Mouse (Mus musculus): ENCODE measurements around the gene Sarnp. TPM values are rescaled to one million over a fixed set of nuclear protein-coding genes. Genes with fewer than 3 reads are reported as not detected.
"Not testable (repeated sequence)": the region's sequence is repeated elsewhere in the genome, so short reads cannot be mapped to it uniquely, and the experiment has no call there.

Sarnp gene
- total RNA-seq, 4 experiments from 2014 or later = 29.7 to 35.2 (median 31.2) TPM

DNA sequence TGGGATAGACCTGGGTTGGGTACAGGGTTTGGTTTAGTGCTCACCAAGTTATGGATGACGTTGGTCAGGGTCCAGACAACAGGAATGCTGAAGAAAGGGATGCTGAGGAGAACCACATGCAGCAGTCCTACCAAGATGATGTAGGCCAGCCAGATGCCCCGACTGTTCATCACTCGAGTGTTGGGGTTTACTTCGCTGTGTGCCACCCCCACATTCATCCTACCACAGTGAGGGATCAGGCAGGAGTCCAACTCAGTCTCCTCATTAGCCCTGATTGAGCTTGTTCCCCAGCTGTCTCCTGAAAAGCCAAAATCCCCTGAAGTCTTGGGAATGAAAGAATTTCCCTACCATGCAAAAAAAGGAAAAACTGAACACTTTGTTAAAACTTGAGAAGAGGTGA, 3.1 kb downstream of the Sarnp start:
- DNase-seq (ENCODE audit: low spot score in 2 of 2) = no peak

DNA sequence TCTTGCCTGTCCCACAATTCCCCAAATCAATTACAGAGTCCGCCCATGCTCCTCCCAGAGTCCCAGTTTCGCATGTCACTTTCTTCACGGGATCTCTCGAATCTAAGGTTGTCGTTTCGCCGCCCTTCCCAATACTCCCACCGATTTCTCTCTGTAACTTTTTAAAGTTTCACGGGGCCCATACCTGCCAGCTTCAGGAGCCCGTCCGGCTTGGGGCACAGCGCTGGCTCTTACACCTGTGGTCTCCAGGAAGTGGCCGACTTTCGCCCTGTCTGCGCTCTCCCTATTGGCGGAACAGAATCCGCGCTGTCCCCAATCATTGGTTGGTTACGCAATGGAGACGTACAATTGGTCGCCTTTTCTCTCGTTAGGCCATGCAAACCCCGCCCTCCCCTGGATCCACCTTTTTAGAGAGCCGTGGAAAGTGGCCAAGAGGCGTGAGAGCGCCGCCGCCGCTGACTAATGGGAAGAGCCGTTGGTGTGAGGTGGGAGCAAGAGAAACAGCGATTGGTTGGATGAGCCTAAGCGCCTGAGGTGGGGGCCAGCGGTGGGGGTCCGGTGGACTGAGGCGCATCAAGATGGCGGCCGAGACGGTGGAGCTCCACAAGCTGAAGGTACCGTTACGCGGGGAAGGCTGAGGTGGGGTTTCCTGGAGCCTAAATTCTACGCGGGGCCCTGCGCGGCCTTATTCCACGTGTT, 4.4 kb downstream of the Sarnp start, which contains the start of gene Ormdl2:
Ormdl2 (minus strand) TSS at position 288 of the 699 bp plus-strand sequence.
- DNase-seq (ENCODE audit: low spot score in 2 of 2) = peak; percentile 97 to 98

DNA sequence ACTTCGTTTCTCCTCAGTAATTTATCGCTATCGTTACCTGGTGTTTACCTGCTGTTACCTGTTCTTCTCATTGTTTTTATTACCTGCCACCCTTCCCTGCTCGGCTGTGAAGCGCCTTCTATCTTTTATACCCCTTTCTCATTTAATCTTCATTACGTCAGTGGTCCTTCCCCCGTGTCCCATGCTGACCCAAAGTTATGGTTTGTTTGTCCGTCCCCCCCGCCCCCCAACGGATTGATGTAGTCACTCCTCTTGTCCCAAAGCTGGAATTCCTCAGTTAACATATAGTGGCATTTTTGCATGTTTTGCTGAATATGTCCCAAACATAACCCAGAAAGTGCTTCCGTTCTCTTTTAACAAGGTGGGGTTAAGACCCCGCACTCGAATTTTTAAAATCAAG, 5.0 kb downstream of the Sarnp start:
- DNase-seq (ENCODE audit: low spot score in 2 of 2) = no peak

DNA sequence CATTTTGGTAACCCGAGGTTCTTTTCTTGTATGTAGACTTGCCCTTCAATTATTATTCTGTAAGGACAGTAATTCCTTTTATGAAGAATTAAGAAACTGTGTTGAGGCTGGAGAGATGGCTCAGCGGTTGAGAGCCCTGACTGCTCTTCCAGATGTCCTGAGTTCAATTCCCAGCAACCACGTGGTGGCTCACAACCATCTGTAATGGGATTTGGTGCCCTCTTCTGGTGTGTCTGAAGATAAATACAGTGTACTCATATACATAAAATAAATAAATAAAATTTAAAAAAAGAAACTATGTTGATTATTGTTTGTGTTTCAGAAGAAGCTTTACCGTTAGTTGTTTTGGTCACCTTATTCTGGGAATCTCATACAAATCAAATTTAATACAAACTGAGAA, 6.0 kb downstream of the Sarnp start:
- DNase-seq (ENCODE audit: low spot score in 2 of 2) = not testable (repeated sequence)

DNA sequence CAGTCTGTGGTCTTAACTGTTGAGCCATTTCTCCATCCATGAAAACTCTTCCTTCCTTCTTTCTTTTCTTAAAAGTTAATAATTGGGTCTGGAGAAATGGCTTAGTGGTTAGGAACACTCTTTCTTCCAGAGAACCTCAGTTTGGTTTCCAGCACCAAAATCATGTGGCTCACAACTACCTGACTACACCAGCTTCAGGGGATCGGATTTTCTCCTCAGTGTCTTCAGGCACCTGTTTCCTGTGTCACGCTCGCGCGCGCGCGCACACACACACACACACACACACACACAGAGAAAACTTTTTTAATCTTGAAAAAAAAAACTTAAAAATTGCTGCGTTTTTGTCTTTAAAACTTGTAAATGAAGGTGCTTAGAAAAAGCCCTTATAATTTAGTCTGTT, 6.7 kb downstream of the Sarnp start:
- no peak for DNase-seq (ENCODE audit: low spot score in 2 of 2)

DNA sequence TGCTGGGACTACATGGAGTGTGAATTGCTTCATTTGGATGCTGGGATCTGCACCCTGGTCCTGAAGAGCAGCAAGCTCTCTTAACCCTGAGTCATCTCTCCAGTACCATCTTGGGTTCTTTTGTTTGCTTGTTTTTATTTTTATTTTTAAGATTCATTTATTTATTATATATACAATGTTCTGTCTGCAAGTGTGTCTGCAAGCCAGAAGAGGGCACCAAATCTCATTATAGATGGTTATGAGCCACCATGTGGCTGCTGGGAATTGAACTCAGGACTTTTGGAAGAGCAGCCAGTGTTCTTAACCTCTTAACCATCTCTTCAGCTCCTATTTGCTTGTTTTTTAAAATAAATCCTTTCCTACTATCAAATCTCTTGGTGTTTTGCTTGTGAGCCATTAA, 20.3 kb downstream of the Sarnp start:
- no peak for DNase-seq (ENCODE audit: low spot score in 2 of 2)

DNA sequence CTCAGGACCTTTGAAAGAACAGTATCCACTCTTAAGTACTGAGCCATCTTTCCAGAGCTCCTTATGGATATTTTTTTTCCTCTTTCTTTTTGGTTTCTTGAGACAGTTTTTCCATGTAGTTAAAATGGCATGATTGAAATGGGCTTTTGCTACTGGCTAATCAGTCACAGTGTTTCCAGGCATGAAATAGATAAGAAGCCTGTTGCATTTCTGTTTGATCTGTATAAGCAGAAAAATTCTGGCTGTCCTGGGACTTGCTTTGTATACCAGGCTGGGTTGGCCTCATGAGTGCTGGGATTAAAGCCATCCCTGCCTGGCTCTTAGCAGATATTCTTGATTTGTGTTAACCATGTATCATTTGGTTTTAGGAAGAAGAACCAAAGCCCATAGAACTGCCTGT, 22.3 kb downstream of the Sarnp start:
- no peak for DNase-seq (ENCODE audit: low spot score in 2 of 2)

DNA sequence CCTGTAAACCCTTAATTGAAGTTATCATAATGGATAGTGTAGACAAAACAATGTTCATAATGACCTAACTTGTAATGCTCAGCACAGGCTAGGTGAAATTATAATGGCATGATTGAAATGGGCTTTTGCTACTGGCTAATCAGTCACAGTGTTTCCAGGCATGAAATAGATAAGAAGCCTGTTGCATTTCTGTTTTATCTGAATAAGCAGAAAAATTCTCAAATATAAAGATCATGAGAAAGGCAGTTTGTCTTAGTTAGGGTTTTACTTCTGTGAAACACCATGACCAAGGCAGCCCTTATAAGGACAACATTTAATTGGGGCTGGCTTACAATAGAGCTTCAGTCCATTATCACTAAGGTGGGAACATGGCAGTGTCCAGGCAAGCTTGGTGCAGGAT, 23.5 kb downstream of the Sarnp start:
- no peak for DNase-seq (ENCODE audit: low spot score in 2 of 2)

DNA sequence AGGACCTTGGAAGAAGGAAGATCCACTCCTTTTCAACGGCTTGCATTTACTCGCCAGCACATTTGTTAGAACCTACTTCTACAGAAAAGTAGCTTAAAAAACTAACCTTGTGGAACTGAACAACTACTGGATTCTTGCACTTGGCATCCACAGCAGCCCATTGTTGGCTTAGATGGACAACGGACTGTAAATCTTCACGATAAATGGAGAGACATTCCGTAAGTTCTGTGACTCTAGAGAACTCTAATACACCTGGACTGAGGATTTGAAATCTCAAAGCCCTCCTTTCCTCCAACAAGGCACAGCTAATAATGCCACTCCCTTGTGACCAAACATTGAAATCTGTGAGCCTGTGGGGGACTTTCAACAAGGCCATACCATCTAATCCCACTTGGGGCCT, 26.1 kb downstream of the Sarnp start:
- DNase-seq (ENCODE audit: low spot score in 2 of 2) = no peak

DNA sequence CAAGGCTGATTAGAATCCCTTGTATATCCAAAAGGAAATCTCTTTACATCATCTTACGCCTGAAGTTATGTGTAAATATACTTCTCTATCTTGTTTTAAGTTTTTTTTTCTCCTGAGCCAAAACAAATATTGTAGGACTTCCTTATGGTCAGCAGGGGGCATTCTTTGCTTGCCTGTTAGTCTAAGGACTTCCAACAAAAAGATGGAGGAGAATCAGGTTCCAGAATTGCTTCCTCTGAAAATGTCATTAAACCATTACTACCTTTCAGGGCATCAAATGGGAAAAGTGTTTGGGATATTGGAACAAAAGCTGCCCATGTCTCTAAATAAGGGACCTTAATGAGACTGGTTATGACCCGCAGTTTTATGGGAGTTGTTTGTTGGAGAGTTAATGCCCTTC, 28.4 kb downstream of the Sarnp start:
- no peak for DNase-seq (ENCODE audit: low spot score in 2 of 2)

DNA sequence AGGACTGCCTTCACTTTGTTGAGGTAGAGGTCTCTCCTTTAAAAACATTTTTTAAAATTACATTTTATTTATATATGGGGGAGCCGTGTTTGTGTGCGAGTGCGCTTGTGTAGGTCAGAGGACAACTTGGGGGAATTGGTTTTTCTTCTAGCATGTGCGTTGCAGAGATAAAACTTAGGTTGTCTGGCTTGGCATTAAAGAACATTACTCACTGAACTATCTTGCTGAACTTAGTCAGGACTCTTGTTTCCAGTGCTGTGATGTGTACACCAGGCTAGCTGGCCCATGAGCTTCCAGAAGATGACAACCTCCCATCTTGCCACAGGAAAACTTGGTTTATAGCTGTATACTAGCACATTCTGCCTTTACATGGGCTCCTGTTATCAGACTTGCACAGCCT, 29.5 kb downstream of the Sarnp start:
- DNase-seq (ENCODE audit: low spot score in 2 of 2) = no peak

DNA sequence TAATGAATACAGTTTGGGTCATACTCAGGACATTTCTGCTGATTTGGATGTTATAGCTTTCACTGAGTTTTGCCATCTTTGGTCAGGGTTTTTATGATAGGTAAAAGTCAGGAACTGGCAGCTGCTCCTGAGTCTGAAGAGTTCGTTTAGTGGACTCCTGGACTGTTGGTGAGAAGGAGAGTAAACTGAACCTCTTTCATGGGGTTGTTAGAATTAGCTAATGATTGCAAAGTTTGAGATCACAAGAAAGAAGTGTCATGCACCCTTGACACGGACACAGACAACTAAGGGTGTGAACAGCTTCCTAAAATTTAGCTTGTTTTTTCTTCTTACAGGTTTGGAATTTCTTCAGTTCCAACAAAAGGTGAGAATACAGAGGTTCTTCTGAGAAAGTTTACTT, 31.3 kb downstream of the Sarnp start:
- no peak for DNase-seq (ENCODE audit: low spot score in 2 of 2)

DNA sequence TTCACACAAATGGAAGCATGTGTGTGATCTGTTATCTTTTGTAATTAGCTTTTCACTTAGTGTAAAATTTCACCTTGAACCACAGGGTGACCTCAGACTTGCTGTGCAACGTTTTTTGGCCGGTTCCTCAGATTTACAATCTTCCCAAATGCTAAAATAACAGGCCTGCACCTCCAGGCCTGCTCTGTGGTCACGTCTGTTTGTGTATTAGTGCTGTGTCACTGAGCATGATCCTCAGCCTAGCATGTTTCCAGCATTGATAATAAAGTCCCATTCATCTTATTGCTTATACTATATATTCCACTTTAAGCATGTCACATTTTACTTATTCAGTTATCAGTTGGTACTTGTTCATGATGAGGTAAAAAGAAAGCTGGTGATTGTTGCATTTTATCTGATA, 33.2 kb downstream of the Sarnp start:
- no peak for DNase-seq (ENCODE audit: low spot score in 2 of 2)

DNA sequence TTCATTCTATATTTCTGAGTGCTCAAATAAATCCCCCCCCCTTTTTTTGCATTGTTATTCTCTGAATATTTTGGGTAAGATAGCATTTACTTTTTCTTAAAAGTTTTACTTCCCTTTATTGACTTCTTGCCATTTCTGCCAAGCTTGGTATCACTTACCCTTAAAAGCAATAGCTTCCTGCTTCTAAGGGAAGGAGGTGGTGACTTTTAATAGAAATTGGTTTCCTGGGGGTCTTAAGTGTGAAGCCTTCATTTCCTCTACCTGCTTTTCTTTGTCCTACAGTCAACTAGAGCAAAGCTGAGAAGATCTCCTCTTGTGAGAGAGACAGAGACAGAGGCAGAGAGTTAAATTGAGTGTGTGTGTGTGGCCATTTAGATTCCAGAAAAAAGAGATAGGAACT, 44.0 kb downstream of the Sarnp start:
- DNase-seq (ENCODE audit: low spot score in 2 of 2) = no peak

DNA sequence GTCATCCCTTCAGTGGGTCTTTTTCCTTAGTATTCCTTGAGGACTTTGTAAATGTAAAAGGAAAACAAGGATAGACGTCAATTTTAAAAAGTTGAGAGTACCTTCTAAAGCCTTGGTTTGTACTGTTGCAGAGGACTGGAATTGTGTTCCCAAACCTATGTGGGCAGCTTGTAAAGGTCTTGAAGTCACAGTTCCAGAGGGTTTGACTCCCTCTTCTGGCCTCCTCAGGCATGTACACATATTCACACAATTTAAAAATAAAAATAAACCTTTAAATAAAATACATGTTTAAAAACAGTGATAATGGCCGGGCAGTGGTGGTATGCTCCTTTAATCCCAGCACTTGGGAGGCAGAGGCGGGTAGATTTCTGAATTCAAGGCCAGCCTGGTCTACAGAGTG, 48.9 kb downstream of the Sarnp start:
- DNase-seq (ENCODE audit: low spot score in 2 of 2) = no peak

DNA sequence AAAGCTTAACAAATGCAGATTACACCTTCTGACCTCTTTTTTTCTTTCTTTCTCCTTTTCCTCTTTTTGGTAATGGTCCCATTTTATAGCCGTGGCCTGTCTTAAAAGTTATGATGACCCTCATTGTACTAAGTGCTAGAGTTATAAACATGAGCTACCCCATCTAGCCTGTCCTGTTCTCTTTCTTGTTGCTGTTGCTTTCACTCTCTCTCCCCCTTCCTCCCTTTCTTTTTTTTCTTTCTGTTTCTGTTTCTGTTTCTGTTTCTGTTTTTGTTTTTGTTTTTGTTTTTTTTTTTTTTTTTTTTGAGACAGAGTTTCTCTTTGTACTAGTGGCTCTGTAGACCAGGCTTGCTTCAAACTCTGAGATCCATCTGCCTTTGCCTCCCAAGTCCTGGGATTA, 49.4 kb downstream of the Sarnp start:
- DNase-seq (ENCODE audit: low spot score in 2 of 2) = no peak

DNA sequence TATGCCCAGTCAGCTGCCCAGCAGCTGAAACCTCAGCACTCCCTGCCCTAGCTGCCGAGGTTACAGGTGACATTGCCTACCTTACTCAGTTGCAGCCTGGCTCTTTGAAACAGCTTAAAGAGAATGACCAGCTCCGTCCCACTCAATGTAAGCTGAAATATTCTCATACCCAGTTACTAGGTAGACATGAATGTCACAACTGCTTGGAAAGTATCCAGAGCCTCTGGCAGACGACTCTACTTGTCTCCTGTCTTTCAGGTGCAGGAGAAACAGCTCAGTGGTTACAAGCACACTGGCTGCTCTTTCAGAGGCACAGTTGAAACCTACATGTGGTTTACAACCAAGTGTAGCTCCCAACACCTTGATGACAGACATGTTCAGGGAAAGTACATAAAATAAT, 53.2 kb downstream of the Sarnp start:
- DNase-seq (ENCODE audit: low spot score in 2 of 2) = no peak

DNA sequence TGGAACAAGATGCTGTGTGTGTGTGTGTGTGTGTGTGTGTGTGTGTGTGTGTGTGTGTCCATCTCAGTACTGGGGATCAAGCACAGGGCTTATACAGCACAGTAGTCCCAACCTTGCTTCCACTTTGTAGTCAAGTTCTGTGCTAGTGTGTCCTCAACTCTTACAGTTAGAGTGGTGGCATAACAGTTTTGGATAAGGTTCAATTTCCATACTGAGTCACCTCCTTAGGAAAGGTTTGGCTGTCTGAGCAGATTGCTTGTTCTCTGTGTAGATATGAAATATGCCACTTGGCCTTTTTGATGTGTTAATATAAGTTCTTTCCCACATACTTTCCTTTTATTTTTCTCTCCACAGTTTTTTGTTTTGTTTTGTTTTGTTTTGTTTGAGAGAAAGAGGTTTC, 61.2 kb downstream of the Sarnp start:
- DNase-seq (ENCODE audit: low spot score in 2 of 2) = no peak

DNA sequence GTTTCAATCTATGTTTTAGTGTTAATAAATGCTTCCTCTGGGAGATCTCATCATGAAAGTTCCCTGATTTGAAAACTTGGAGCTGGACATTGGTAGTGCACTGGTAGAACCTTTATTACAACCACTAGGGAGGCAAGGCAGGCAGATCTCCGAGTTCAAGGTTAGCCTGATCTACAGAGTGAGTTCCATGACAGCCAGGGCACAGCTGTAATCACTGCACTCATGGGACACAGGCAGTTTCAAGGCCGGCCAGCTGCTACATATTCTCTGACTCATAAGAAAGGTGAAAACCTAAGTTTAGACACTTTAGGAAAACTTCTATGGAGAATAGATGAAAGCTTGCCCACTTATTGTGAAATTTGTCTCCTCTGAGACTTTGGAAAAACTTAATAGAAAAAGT, 61.7 kb downstream of the Sarnp start:
- no peak for DNase-seq (ENCODE audit: low spot score in 2 of 2)

DNA sequence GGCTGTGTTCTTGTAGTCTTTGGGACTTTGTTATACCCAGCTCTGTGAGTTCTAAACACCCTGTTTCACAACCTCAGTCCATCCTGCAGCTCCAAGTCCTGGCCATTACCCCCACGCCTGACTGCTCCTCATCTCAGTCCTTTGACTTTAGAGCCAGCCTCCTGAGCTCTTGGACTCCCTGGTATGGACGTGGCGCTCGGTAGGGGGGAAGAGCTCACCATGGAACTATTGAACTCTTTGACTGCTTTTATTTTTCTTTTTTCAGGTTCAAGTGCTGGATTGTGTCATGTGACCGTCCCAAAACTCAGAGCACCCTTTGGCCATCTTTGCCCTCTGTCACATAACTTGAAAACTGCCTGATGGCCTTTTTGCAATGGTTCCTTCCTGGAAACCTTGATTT, 64.9 kb downstream of the Sarnp start:
- no peak for DNase-seq (ENCODE audit: low spot score in 2 of 2)

DNA sequence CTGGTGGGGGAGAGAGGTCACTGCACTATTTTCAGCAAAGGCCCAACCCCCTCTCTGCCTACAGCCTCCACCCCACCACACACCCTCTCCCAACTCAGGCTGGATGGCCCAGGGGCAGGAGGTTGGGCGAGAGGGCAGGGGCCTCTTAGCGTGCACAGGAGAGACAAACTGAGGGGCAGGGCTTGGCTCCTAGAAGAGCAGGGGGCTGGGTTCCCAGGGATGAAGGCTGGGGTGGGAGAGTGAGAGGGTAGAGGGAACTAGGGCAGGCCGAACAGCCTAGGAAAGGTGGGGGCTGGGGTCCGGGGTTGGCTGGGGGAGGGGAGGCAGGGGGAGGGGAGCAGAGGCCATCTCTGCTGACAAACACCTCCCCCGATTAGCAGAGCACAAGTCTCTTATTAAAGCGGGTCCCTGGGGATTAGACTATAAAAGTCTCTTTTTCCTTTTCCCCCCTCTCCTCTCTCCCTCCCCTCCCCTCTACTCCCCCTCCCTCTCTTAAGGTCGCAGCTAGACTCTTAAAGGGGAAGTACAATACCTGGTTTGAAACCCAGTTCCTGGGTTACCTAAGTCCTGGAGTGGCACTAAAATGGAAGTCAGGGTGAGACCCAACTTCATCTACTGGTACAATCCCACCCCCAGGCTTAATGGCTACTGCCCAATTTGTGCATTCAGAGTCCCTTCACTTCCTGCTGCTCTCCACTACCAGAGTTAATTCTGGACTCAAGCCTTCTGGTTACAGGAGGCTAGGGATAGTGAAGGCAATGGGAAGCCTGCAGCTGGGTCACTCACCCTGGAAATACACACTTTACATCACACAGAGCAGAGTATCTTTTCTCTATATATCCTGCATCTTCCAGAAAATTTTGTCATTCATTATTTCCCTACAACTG, 72.1 kb downstream of the Sarnp start:
- DNase-seq (ENCODE audit: low spot score in 2 of 2) = no peak

DNA sequence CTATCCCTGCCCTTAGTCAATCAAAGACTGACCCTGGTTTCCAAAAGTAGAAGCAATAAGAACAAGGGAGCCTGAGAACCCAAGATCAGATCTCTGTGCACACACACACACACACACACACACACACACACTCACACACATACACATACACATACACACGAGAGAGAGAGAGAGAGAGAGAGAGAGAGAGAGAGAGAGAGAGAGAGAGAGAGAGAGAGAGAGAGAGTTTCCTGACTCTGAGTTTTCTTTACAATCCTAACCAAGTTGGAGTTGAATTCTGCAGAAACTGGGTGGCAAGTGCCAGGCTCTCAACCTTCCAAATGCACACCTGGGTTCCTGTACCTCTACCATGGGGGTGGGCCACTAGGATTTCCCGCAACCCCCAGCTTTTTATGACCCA, 72.7 kb downstream of the Sarnp start:
- DNase-seq (ENCODE audit: low spot score in 2 of 2) = no peak
